In the genomic region with DNA sequence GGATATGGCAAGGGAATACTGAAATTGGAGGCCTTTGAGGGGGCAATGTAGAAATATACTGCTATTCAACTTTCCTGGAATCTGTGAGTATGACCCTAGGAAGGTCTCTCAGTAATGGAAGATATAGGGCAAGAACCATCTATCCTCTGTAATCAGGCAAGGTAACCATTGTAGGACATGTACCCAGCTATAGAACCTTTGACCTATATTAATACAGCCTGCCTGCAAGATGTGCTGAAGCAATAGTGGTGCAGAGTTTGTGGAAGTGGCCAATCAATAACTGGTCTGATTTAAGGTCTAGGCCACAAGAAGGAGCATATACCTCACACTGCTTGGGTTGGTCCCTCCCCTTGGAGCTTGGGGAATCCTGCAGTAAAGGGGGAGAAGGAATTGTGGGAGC, we compare ENCODE assay signal across 39 mouse cellular contexts. TPM values are rescaled to one million over a fixed set of nuclear protein-coding genes. Genes with fewer than 3 reads are reported as not detected.
"Had no signal": no experiment of that assay in that cellular context is flagged by ENCODE, and none has a peak within 500 bp of the region (broad histone marks: within the 10 kb centered on the region; RNA-seq: fewer than 3 reads in every experiment).

No protein-coding gene starts in this region.

- H3K36me3 ChIP-seq: limb, embryonic 12.5 days; liver, embryonic 13.5 days; liver, embryonic 15.5 days; midbrain, embryonic 15.5 days; neural tube, embryonic 12.5 days had no signal

- H3K27ac ChIP-seq: left cerebral cortex, adult 2 months; limb, embryonic 10.5 days; limb, embryonic 12.5 days; limb, embryonic 13.5 days; limb, embryonic 15.5 days; liver, embryonic 13.5 days; liver, embryonic 14.5 days; liver, embryonic 15.5 days; lung, embryonic 15.5 days; macrophage; midbrain, embryonic 10.5 days; midbrain, embryonic 12.5 days; midbrain, embryonic 13.5 days; midbrain, embryonic 15.5 days; neural tube, embryonic 12.5 days had no signal

- ATAC-seq: lung, postnatal 0 days; midbrain, embryonic 13.5 days; midbrain, embryonic 15.5 days; midbrain, embryonic 16.5 days had no signal

- DNase-seq: layer of hippocampus, postnatal 36 days; left cerebral cortex, postnatal 4 days; liver, embryonic 13.5 days; lung, adult 18-20 months; lung, adult 2 months; lung, embryonic 14.5 days; lung, postnatal 10 days; lung, postnatal 14 days; lung, postnatal 36 days; lung, postnatal 4 days had no signal

- H3K9ac ChIP-seq: limb, embryonic 12.5 days; limb, embryonic 13.5 days; limb, embryonic 15.5 days; liver, embryonic 13.5 days; liver, embryonic 14.5 days; liver, embryonic 15.5 days; lung, embryonic 14.5 days; lung, embryonic 15.5 days; midbrain, embryonic 12.5 days; midbrain, embryonic 13.5 days; midbrain, embryonic 15.5 days; neural tube, embryonic 12.5 days had no signal

- H3K4me2 ChIP-seq: limb, embryonic 12.5 days; limb, embryonic 13.5 days; limb, embryonic 15.5 days; liver, embryonic 11.5 days; liver, embryonic 13.5 days; liver, embryonic 15.5 days; lung, embryonic 14.5 days; lung, embryonic 15.5 days; midbrain, embryonic 12.5 days; midbrain, embryonic 13.5 days; midbrain, embryonic 15.5 days; neural tube, embryonic 12.5 days had no signal

- H3K9me3 ChIP-seq: limb, embryonic 10.5 days; limb, embryonic 12.5 days; limb, embryonic 13.5 days; limb, embryonic 15.5 days; liver, embryonic 13.5 days; liver, embryonic 15.5 days; lung, embryonic 15.5 days; midbrain, embryonic 10.5 days; midbrain, embryonic 12.5 days; midbrain, embryonic 13.5 days; midbrain, embryonic 15.5 days; neural tube, embryonic 12.5 days had no signal

- H3K27me3 ChIP-seq: limb, embryonic 12.5 days; limb, embryonic 13.5 days; limb, embryonic 15.5 days; liver, embryonic 13.5 days; liver, embryonic 15.5 days; lung, embryonic 15.5 days; megakaryocyte, embryonic 14.5 days; midbrain, embryonic 12.5 days; midbrain, embryonic 13.5 days; midbrain, embryonic 15.5 days; neural tube, embryonic 12.5 days had no signal

- H3K4me3 ChIP-seq: left cerebral cortex, adult 2 months; limb, embryonic 10.5 days; limb, embryonic 12.5 days; limb, embryonic 13.5 days; limb, embryonic 15.5 days; liver, embryonic 13.5 days; liver, embryonic 15.5 days; lung, embryonic 15.5 days; megakaryocyte, embryonic 14.5 days; midbrain, embryonic 10.5 days; midbrain, embryonic 12.5 days; midbrain, embryonic 13.5 days; midbrain, embryonic 15.5 days; myocyte; neural tube, embryonic 12.5 days had no signal

- H3K4me1 ChIP-seq: limb, embryonic 10.5 days; limb, embryonic 15.5 days; liver, embryonic 13.5 days; liver, embryonic 15.5 days; lung, embryonic 15.5 days; megakaryocyte, embryonic 14.5 days; midbrain, embryonic 10.5 days; midbrain, embryonic 12.5 days; midbrain, embryonic 13.5 days; midbrain, embryonic 15.5 days; neural tube, embryonic 12.5 days had no signal

RNA-seq across cellular contexts. Expression of gene Pp2d1, which starts 18.7 kb away (rescaled TPM):
- total RNA-seq: layer of hippocampus, postnatal 36 days; left cerebral cortex, adult 18-20 months; left cerebral cortex, adult 2 months; left cerebral cortex, postnatal 10 days; left cerebral cortex, postnatal 14 days; left cerebral cortex, postnatal 25 days; left cerebral cortex, postnatal 36 days; left cerebral cortex, postnatal 4 days; megakaryocyte, adult 5-6 weeks; midbrain, postnatal 0 days; monocyte, adult 5-6 weeks had no signal
- polyA plus RNA-seq: liver, embryonic 14.5 days; lung, adult 2 months; macrophage had no signal

RNA-seq across cellular contexts. Expression of gene Efhb, which starts 57.4 kb away (rescaled TPM):
- total RNA-seq: left cerebral cortex, adult 18-20 months; megakaryocyte progenitor cell, adult 5-6 weeks; megakaryocyte-erythroid progenitor cell, adult 5-6 weeks; monocyte, adult 5-6 weeks had no signal
- polyA plus RNA-seq: liver, embryonic 13.5 days; liver, embryonic 15.5 days; macrophage had no signal
